Mouse (Mus musculus): ENCODE data around the gene Ston2. TPM values are rescaled to one million over a fixed set of nuclear protein-coding genes. Genes with fewer than 3 reads are reported as not detected.

Ston2 gene
- total and polyA plus RNA-seq, 3 experiments = 33.4 to 110 (median 74.5) TPM

GRCm38 (mm10) chr12:91684101-91684839 lies 103.9 kb downstream of the Ston2 start:
- DNase-seq (ENCODE audit: low spot score) = no peak
- peak; percentile 71 for ATAC-seq (ENCODE audit: extremely low read depth, insufficient number of reproducible peaks, low FRiP score, poor library complexity, severe bottlenecking)
- Histone ChIP-seq H3K9me3 (replicated peaks) (no peaks in the 10 kb centered on the region), H3K36me3 (replicated peaks) (peaks cover 52% of the 10 kb centered on the region), H3K4me3 (ENCODE audit: low read depth, low read length) (no peak overlapping the region; the same call in 1 of the 2 replicates), H3K4me1 (ENCODE audit: insufficient read depth, low read depth, low read length) (peaks cover 21% of the 10 kb centered on the region), H3K27me3 (ENCODE audit: insufficient read depth, low read length) (no peaks in the 10 kb centered on the region)
- no peak for TF ChIP-seq TAL1 (conservative IDR thresholded peaks at IDR 0.05; ENCODE audit: low read depth, low read length)
- TF ChIP-seq CTCF (IDR thresholded peaks at IDR 0.05; ENCODE audit: low read depth, low read length) = no peak
- TF ChIP-seq GATA2 (IDR thresholded peaks at IDR 0.05; ENCODE audit: borderline replicate concordance, low read depth, low read length) = no peak
- no peak for TF ChIP-seq POLR2AphosphoS5 (IDR thresholded peaks at IDR 0.05; ENCODE audit: insufficient replicate concordance, low read depth, low read length)
- TF ChIP-seq GATA1 (IDR thresholded peaks at IDR 0.05; ENCODE audit: borderline replicate concordance, low read length) = no peak

GRCm38 (mm10) chr12:91683549-91684100 lies 104.6 kb downstream of the Ston2 start:
- H3K4me1 ChIP-seq (ENCODE audit: insufficient read depth, low read depth, low read length) = peaks cover 21% of the 10 kb centered on the region
- DNase-seq (ENCODE audit: low spot score) = no peak
- no peak overlapping the region for H3K4me3 ChIP-seq (ENCODE audit: low read depth, low read length)
- no peaks in the 10 kb centered on the region for H3K27me3 ChIP-seq (ENCODE audit: insufficient read depth, low read length)
- peaks cover 53% of the 10 kb centered on the region for H3K36me3 ChIP-seq (replicated peaks)
- H3K9me3 ChIP-seq (replicated peaks) = no peaks in the 10 kb centered on the region
- TF ChIP-seq GATA1 (IDR thresholded peaks at IDR 0.05; ENCODE audit: borderline replicate concordance, low read length) = no peak
- TF ChIP-seq CTCF (IDR thresholded peaks at IDR 0.05; ENCODE audit: low read depth, low read length) = no peak
- TF ChIP-seq TAL1 (conservative IDR thresholded peaks at IDR 0.05; ENCODE audit: low read depth, low read length) = no peak
- no peak for TF ChIP-seq GATA2 (IDR thresholded peaks at IDR 0.05; ENCODE audit: borderline replicate concordance, low read depth, low read length)
- TF ChIP-seq POLR2AphosphoS5 (IDR thresholded peaks at IDR 0.05; ENCODE audit: insufficient replicate concordance, low read depth, low read length) = no peak
- ATAC-seq (ENCODE audit: extremely low read depth, insufficient number of reproducible peaks, low FRiP score, poor library complexity, severe bottlenecking) = no peak

- TF ChIP-seq POLR2AphosphoS5 (IDR thresholded peaks at IDR 0.05; ENCODE audit: insufficient replicate concordance, low read depth, low read length) = no peak
- no peak for TF ChIP-seq GATA1 (IDR thresholded peaks at IDR 0.05; ENCODE audit: borderline replicate concordance, low read length)
- no peak for TF ChIP-seq TAL1 (conservative IDR thresholded peaks at IDR 0.05; ENCODE audit: low read depth, low read length)
- TF ChIP-seq CTCF (IDR thresholded peaks at IDR 0.05; ENCODE audit: low read depth, low read length) = no peak
- TF ChIP-seq GATA2 (IDR thresholded peaks at IDR 0.05; ENCODE audit: borderline replicate concordance, low read depth, low read length) = no peak
- no peaks in the 10 kb centered on the region for H3K27me3 ChIP-seq (ENCODE audit: insufficient read depth, low read length)
- ATAC-seq (ENCODE audit: extremely low read depth, insufficient number of reproducible peaks, low FRiP score, poor library complexity, severe bottlenecking) = no peak
- H3K4me1 ChIP-seq (ENCODE audit: insufficient read depth, low read depth, low read length) = peaks cover 21% of the 10 kb centered on the region
- DNase-seq (ENCODE audit: low spot score) = no peak
- no peak overlapping the region for H3K4me3 ChIP-seq (ENCODE audit: low read depth, low read length)
- peaks cover 53% of the 10 kb centered on the region for H3K36me3 ChIP-seq (replicated peaks)
- no peaks in the 10 kb centered on the region for H3K9me3 ChIP-seq (replicated peaks)
Measured at GRCm38 (mm10) chr12:91683096-91683495, 105.1 kb downstream of the Ston2 start.

GRCm38 (mm10) chr12:91679320-91680064 lies 108.7 kb downstream of the Ston2 start:
- DNase-seq (ENCODE audit: low spot score) (no peak), ATAC-seq (ENCODE audit: extremely low read depth, insufficient number of reproducible peaks, low FRiP score, poor library complexity, severe bottlenecking) (no peak)
- Histone ChIP-seq H3K4me3 (ENCODE audit: low read depth, low read length) (no peak overlapping the region), H3K9me3 (replicated peaks) (no peaks in the 10 kb centered on the region), H3K27me3 (ENCODE audit: insufficient read depth, low read length) (no peaks in the 10 kb centered on the region), H3K4me1 (ENCODE audit: insufficient read depth, low read depth, low read length) (peaks cover 9% of the 10 kb centered on the region), H3K36me3 (replicated peaks) (peaks cover 46% of the 10 kb centered on the region)
- TF ChIP-seq CTCF (IDR thresholded peaks at IDR 0.05; ENCODE audit: low read depth, low read length) (no peak), POLR2AphosphoS5 (IDR thresholded peaks at IDR 0.05; ENCODE audit: insufficient replicate concordance, low read depth, low read length) (no peak), GATA2 (IDR thresholded peaks at IDR 0.05; ENCODE audit: borderline replicate concordance, low read depth, low read length) (no peak), GATA1 (IDR thresholded peaks at IDR 0.05; ENCODE audit: borderline replicate concordance, low read length) (no peak), TAL1 (conservative IDR thresholded peaks at IDR 0.05; ENCODE audit: low read depth, low read length) (no peak)

GRCm38 (mm10) chr12:91675937-91676336 lies 112.2 kb downstream of the Ston2 start:
- peaks cover 32% of the 10 kb centered on the region for H3K36me3 ChIP-seq (replicated peaks)
- H3K27me3 ChIP-seq (ENCODE audit: insufficient read depth, low read length) = no peaks in the 10 kb centered on the region
- H3K9me3 ChIP-seq (replicated peaks) = no peaks in the 10 kb centered on the region
- no peak for ATAC-seq (ENCODE audit: extremely low read depth, insufficient number of reproducible peaks, low FRiP score, poor library complexity, severe bottlenecking)
- DNase-seq (ENCODE audit: low spot score) = no peak
- TF ChIP-seq POLR2AphosphoS5 (IDR thresholded peaks at IDR 0.05; ENCODE audit: insufficient replicate concordance, low read depth, low read length) (no peak), TAL1 (conservative IDR thresholded peaks at IDR 0.05; ENCODE audit: low read depth, low read length) (no peak), CTCF (IDR thresholded peaks at IDR 0.05; ENCODE audit: low read depth, low read length) (no peak), GATA2 (IDR thresholded peaks at IDR 0.05; ENCODE audit: borderline replicate concordance, low read depth, low read length) (no peak), GATA1 (IDR thresholded peaks at IDR 0.05; ENCODE audit: borderline replicate concordance, low read length) (no peak)
- H3K4me1 ChIP-seq (ENCODE audit: insufficient read depth, low read depth, low read length) = peaks cover 5% of the 10 kb centered on the region; the same call in 1 of the 2 replicates
- no peak overlapping the region for H3K4me3 ChIP-seq (ENCODE audit: low read depth, low read length)

GRCm38 (mm10) chr12:91673141-91673540 lies 115.0 kb downstream of the Ston2 start:
- Histone ChIP-seq H3K9me3 (replicated peaks) (no peaks in the 10 kb centered on the region), H3K4me1 (ENCODE audit: insufficient read depth, low read depth, low read length) (peaks cover 6% of the 10 kb centered on the region), H3K4me3 (ENCODE audit: low read depth, low read length) (no peak overlapping the region), H3K27me3 (ENCODE audit: insufficient read depth, low read length) (no peaks in the 10 kb centered on the region), H3K36me3 (replicated peaks) (peaks cover 23% of the 10 kb centered on the region)
- DNase-seq (ENCODE audit: low spot score) = no peak
- TF ChIP-seq TAL1 (conservative IDR thresholded peaks at IDR 0.05; ENCODE audit: low read depth, low read length) = no peak
- no peak for TF ChIP-seq POLR2AphosphoS5 (IDR thresholded peaks at IDR 0.05; ENCODE audit: insufficient replicate concordance, low read depth, low read length)
- no peak for TF ChIP-seq CTCF (IDR thresholded peaks at IDR 0.05; ENCODE audit: low read depth, low read length)
- TF ChIP-seq GATA1 (IDR thresholded peaks at IDR 0.05; ENCODE audit: borderline replicate concordance, low read length) = no peak
- no peak for TF ChIP-seq GATA2 (IDR thresholded peaks at IDR 0.05; ENCODE audit: borderline replicate concordance, low read depth, low read length)
- no peak for ATAC-seq (ENCODE audit: extremely low read depth, insufficient number of reproducible peaks, low FRiP score, poor library complexity, severe bottlenecking)

All from G1E (cell line).